Mouse (Mus musculus) liver, adult 2 months (tissue): Measurements from ENCODE around the gene Clec16a. TPM values are rescaled to one million over a fixed set of nuclear protein-coding genes. Genes with fewer than 3 reads are reported as not detected.

ENCODE experiments used
- DNase-seq: peaks from one replicate; pipeline ENCODE4 v3.0.0-alpha.2; 2011; ENCODE audit warnings: low read depth, low spot score; ENCODE audit errors: extremely low read depth
- H3K27ac ChIP-seq: fragments of 200-500 bp; replicated peaks from 2 replicates; pipeline ENCODE4 v1.5.1; 2012; ENCODE audit warnings: low read depth, mild to moderate bottlenecking, control low read depth, inconsistent platforms, low read length; ENCODE audit not compliant: insufficient read depth
- H3K27me3 ChIP-seq: fragments of 200-500 bp; 2 replicates; pipeline ENCODE4 v1.6.1; 2012; ENCODE audit warnings: mild to moderate bottlenecking, moderate library complexity, low read length, inconsistent platforms; ENCODE audit not compliant: control insufficient read depth, insufficient read depth
- H3K36me3 ChIP-seq: fragments of 200-500 bp; 2 replicates; pipeline ENCODE4 v1.6.1; 2012; ENCODE audit warnings: low read length, inconsistent platforms; ENCODE audit not compliant: control insufficient read depth, insufficient read depth
- H3K4me1 ChIP-seq: fragments of 200-500 bp; 2 replicates; pipeline ENCODE4 v1.6.1; 2011; ENCODE audit warnings: low read length; ENCODE audit not compliant: control insufficient read depth, insufficient read depth
- H3K4me3 ChIP-seq: fragments of 200-500 bp; 2 replicates; pipeline ENCODE4 v1.5.1; 2011; ENCODE audit warnings: low read depth, mild to moderate bottlenecking, control low read depth, low read length, moderate library complexity; ENCODE audit not compliant: insufficient read depth
- H3K79me2 ChIP-seq: fragments of 200-500 bp; 2 replicates; pipeline ENCODE4 v1.6.1; 2012; ENCODE audit warnings: inconsistent platforms, mild to moderate bottlenecking, low read length, moderate library complexity; ENCODE audit not compliant: control insufficient read depth, insufficient read depth
- H3K9ac ChIP-seq: fragments of 200-500 bp; 2 replicates; pipeline ENCODE4 v1.6.1; 2012; ENCODE audit warnings: low read depth, mild to moderate bottlenecking, control low read depth, inconsistent platforms, low read length
- CTCF ChIP-seq: fragments of 200-500 bp; IDR thresholded peaks from 2 replicates; pipeline ENCODE4 v1.5.1; 2011; ENCODE audit warnings: low read depth, low read length, control low read depth
- POLR2A ChIP-seq: fragments of 200-500 bp; IDR thresholded peaks from 2 replicates; pipeline ENCODE4 v1.6.1; 2011; ENCODE audit warnings: low read length, control low read depth; ENCODE audit not compliant: insufficient read depth; ENCODE audit errors: extremely low read depth
- WGBS: fragments of 180-500 bp; shearing (Covaris S2); methylation state at CpG from one replicate; pipeline ENCODE4 v1.1.7; 2018; 5-methylcytosine and 5-hydroxymethylcytosine counted together
- polyA plus RNA-seq: library from polyadenylated mRNA; depleted of rRNA; stranded (reverse); fragments of >200 nt; gene quantifications from 2 replicates; pipeline ENCODE4 v1.2.3, GENCODE M21; 2012; rRNA removed
- total RNA-seq: library from RNA; depleted of rRNA; stranded (reverse); fragments of >200 nt; gene quantifications from 2 replicates; pipeline ENCODE4 v1.2.3, GENCODE M21; 2014; rRNA removed

Gene Clec16a
- total RNA-seq (11.6 and 13.4 TPM in 2 replicates), polyA plus RNA-seq (8.5 and 9.8 TPM in 2 replicates)

- DNase-seq, result peak; percentile 92
- Histone ChIP-seq H3K4me1 (peaks cover 17% of the 10 kb centered on the region), H3K79me2 (peaks cover 58% of the 10 kb centered on the region), H3K27me3 (no peaks in the 10 kb centered on the region), H3K27ac (peak within 1 kb of the TSS; percentile 73), H3K36me3 (no peaks in the 10 kb centered on the region), H3K4me3 (peak within 1 kb of the TSS; percentile 94), H3K9ac (peak within 1 kb of the TSS; percentile 96)
- TF ChIP-seq POLR2A, result no peak
- no peak for TF ChIP-seq CTCF
- under 1% methylated on average over 58 of the region's 58 CpGs for WGBS
These were observed at the start of gene Clec16a for GRCm38 (mm10) chr16:10544995-10545622. Gene Clec16a (plus strand): TSS chr16:10545339.

- H3K27me3 ChIP-seq, result no peaks in the 10 kb centered on the region
- no peaks in the 10 kb centered on the region for H3K36me3 ChIP-seq
- H3K4me3 ChIP-seq, result no peak overlapping the region
- WGBS, result 56% methylated on average over 2 of the region's 2 CpGs
- TF ChIP-seq CTCF (no peak), POLR2A (no peak)
- H3K27ac ChIP-seq, result no peak overlapping the region
- no peak for DNase-seq
- no peaks in the 10 kb centered on the region for H3K4me1 ChIP-seq
- H3K79me2 ChIP-seq, result no peaks in the 10 kb centered on the region
- no peak overlapping the region for H3K9ac ChIP-seq
These were observed 49.3 kb upstream of the Clec16a start for GRCm38 (mm10) chr16:10495824-10496298.

GRCm38 (mm10) chr16:10498096-10498602 is 47.0 kb upstream of the Clec16a start:
- Histone ChIP-seq H3K36me3 (no peaks in the 10 kb centered on the region), H3K27me3 (no peaks in the 10 kb centered on the region), H3K9ac (no peak overlapping the region), H3K79me2 (no peaks in the 10 kb centered on the region), H3K4me1 (no peaks in the 10 kb centered on the region), H3K4me3 (no peak overlapping the region), H3K27ac (no peak overlapping the region)
- TF ChIP-seq CTCF (no peak), POLR2A (no peak)
- DNase-seq, result no peak
- WGBS, result 50% methylated on average over 5 of the region's 5 CpGs

GRCm38 (mm10) chr16:10499122-10499521 is 46.0 kb upstream of the Clec16a start:
- Histone ChIP-seq H3K79me2 (no peaks in the 10 kb centered on the region), H3K4me1 (no peaks in the 10 kb centered on the region), H3K27me3 (no peaks in the 10 kb centered on the region), H3K9ac (no peak overlapping the region), H3K27ac (no peak overlapping the region), H3K4me3 (no peak overlapping the region), H3K36me3 (no peaks in the 10 kb centered on the region)
- no peak for DNase-seq
- 54% methylated on average over 1 of the region's 1 CpGs for WGBS
- no peak for TF ChIP-seq CTCF
- no peak for TF ChIP-seq POLR2A

GRCm38 (mm10) chr16:10501865-10502264 is 43.3 kb upstream of the Clec16a start:
- 18% methylated on average over 8 of the region's 8 CpGs for WGBS
- Histone ChIP-seq H3K27me3 (no peaks in the 10 kb centered on the region), H3K4me1 (no peaks in the 10 kb centered on the region), H3K9ac (no peak overlapping the region), H3K36me3 (no peaks in the 10 kb centered on the region), H3K4me3 (no peak overlapping the region), H3K27ac (no peak overlapping the region), H3K79me2 (no peaks in the 10 kb centered on the region)
- TF ChIP-seq POLR2A (no peak), CTCF (no peak)
- no peak for DNase-seq

GRCm38 (mm10) chr16:10503058-10503457 is 42.1 kb upstream of the Clec16a start:
- no peak overlapping the region for H3K4me3 ChIP-seq
- no peaks in the 10 kb centered on the region for H3K4me1 ChIP-seq
- 65% methylated on average over 2 of the region's 2 CpGs for WGBS
- H3K79me2 ChIP-seq, result no peaks in the 10 kb centered on the region
- no peaks in the 10 kb centered on the region for H3K27me3 ChIP-seq
- TF ChIP-seq CTCF, result no peak
- TF ChIP-seq POLR2A, result no peak
- no peaks in the 10 kb centered on the region for H3K36me3 ChIP-seq
- H3K9ac ChIP-seq, result no peak overlapping the region
- no peak for DNase-seq
- no peak overlapping the region for H3K27ac ChIP-seq
